Mouse (Mus musculus): ENCODE results near the gene Nmt2.
A peak's percentile ranks its signal among the peaks of the same experiment; 100 is the strongest.

The Nmt2 gene

DNA sequence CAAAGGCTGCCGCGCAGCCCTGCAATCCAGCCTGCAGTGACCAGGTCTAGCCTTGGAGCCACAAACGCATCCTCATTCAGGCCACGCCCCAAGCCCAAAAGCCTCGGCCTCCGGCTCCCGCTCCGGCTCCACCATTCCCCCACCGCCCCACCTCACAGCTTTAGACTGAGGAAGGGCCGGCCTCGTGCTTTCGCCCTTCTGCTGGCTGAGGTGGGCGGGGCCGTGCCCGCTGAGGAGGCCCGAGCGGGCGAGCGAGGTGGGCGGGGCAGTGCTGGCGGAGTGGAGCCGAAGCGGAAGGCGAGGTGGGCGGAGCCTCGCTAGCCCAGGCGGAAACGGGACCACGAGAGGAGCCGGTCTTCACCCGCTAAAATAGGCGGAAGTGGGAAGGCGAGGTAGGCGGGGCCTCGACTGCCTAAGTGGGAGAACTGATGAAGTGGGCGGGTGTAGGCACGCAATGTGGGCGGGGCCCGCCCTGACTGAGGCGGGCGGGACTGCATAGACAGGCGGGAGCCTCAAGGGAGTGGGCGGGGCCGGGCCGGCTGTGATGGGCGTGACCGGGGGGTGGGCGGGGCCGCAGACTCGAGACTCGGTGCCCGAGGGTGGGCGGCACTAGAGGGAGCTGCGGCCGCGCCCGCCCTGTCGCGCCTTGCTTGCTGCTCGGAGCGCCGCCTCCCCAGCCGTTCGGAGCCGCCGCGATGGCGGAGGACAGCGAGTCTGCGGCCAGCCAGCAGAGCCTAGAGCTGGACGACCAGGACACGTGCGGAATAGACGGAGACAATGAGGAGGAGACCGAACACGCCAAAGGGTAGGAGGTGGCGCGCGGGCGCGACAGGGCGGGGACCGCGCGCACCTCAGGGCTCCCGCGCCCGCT, at the start of gene Nmt2:
Gene Nmt2, plus strand, starts transcription at position 611 of the 871 bp plus-strand sequence.
- DNase-seq: peak; percentile 99

DNA sequence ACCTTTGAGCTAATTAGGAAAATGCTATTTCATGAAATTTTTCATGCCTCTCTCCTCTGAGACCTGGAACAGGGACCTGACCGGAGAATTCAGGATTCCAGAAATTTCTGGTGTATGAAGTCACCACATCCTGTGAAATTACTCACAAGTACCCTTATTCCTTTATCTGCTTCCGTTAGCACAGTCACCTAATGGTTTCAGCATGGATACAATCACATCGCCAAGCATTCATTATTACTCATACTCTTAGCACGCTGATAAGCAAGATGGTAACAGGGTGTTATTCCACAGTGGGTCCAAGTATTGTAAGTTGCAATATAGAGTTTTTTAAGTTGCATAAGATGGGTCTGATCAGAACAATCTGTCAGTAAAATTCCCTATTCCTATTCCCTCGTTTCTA, 44.8 kb upstream of the Nmt2 start:
- DNase-seq: no peak

DNA sequence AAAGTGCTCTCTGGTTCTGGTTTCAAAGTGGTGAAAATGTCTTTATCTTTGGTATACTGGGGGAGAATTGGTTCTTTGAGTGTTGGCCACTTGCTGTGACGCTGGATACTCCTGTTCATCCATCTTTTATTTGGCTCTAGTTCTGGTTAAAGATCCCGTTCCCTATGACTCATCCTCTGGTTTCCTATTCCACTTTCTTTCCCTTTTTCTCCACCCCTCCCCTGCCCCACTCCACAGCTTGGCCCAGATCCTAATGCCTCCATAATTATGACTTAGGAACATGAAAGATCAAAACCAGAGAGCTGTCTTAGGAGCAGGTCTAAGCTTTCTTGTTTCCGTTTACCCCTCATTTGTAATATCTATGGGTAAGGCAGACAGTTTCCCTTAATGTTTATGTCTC, 39.8 kb upstream of the Nmt2 start:
- DNase-seq: no peak

DNA sequence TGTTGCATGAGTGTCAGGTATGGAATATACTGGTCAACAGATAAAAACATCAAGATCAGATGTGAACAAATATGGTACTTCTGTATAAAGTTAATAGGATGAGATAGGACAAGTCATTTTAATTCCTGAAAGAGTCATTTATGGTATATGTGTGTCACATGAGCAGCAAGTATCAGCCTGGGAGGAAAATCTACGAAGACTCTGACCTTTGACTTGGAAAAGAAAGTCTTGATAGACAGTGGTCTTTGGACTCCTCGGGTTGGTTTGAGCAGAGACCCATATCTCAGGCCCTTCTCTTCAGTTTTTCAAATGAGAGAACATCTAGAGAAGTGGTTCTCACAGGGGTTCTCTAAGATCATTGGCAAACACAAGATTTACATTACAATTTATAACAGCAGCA, 32.7 kb upstream of the Nmt2 start:
- no peak for DNase-seq

DNA sequence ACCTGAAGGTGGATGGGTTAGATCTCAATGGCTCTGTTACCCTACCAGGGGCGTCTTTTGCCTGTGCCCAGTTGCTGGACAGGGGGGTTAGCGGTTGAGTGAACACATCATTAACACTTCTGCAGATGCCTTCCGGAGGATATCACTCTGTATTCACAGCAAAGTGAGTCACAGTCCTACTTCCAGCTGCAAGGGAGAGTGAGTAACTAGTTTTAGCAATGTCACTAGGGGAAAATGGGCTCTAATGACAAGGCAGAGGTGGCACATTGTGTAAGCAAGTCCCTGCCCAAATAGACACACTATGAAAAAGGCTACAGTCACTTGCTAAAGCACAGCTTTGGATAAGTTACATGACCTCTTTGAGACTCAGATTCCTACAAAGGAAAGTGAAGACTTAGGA, 17.5 kb upstream of the Nmt2 start:
- DNase-seq: no peak

DNA sequence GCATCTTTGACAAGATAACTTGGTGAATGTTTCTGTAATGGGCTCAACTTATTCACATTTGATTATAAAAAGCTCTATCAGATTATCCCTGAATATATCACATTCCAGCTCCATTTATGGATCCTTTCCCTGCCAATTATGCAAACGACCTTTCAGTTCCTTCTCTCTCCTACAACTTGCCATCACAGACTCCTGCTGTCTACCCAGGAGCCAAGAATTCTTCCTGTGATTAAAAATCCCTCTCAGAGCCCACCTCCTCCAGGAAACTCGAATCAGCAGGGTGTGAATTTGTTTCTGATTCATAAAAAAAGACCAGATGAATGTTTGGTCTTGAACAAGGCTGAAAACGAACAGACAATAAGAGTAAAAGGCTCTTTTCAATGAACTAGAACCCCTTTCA, 16.1 kb upstream of the Nmt2 start:
- DNase-seq: no peak

DNA sequence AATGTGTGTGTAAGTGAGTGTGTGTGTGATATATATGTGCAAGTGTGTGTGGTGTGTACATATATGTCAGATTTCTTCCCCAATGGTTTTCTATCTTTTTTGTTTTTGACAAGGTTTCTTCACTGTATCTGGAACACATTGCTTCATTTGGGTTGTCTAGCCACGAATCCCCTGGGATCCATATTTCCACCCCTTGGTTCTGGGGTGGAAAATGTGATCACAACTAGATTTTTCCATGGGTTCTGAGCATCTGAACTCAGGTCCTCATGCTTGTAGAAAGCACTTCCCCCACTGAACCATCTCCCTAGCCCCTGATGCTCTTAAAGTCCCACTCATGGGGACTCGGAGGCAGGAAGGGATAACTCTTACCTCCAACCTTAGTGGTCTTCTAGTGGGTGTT, 10.7 kb upstream of the Nmt2 start:
- no peak for DNase-seq

DNA sequence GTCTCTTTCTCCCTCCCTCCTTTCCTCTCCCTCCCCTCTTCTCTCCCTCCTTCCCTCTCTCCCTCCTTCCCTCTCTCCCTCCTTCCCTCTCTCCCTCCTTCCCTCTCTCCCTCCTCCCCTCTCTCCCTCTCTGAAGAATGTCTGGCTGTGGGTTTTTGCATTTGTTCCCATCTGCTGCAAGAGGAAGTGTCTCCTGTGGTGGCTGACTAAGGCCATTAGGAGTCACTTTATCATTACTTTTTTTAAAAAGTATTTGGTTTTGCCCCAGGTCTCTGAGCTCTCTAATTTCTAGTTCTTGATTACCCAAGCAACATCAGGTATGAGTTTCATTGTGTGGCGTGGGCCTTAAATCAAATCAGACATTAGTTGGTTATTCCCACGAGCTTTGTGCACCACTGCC, 7.9 kb upstream of the Nmt2 start:
- no peak for DNase-seq

DNA sequence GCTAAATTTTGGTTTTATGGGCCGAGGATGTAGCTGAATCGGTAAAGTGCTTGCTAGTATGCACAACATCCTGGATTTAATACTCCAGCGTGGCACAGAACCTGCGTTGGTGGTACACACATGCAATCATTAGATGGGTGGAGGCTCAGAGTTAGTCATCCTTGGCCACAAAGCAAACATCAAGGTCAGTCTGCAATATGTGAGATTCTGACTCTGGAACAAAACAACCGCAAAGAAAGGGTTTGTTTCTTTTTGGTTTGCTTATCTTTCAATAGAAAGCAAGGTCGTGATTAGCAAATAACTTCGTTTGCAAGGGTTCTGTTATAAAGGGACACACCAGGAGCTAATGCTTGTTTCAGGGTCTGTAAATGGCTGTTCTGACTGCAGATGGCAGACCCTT, 6.5 kb upstream of the Nmt2 start:
- no peak for DNase-seq

DNA sequence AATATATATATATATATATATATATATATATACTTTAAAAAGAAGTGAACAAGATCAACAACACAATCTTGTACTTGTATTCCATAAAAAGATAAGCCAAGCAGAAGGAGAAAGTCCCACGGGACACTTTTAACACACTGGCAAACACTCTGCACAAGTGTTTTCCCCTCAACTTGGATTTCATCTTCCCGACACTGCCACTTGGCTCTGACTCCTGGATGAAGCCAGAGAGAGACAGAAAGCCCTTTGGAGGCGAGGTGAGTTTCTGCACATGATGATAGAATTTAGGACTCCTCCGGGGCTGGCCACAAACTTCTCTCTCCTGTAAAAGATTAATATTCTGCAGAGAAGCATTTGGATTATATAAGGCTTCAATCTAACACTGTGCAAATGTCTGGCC, 2.7 kb upstream of the Nmt2 start:
- DNase-seq: no peak

DNA sequence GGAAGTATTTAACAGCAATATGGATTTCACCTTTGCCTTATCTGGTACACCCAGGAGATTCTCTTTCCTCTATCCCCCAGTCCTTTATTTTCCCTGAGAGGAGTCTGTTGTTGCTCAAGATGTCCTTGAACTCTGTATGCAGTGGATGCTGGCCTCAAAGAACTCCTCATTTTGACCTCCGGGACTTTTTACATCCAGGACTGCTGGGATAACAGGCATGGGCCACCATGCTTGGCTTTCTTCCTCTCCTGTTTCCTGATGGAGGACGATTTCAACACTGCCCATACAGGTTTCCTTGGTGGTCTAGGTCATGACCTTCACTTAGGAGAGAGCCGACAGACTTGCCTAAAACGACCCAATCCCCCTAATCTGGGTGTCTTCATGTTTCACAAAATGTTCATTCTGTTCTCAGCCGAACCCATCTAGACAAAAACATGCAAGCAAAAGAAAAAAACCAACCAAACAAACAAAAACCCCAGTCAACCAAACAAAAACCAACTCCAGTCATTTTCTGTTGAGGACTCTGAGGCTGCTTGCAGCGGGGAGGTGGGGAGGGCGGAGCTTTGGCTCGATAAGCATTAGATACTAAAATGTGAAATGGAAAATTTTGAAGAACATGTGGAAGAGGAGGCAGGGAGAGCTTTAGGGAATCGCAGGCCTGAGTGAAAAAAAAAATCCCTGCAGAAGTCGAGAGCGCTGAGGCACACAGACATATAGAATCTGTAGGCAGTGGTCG, 978 bp upstream of the Nmt2 start:
- DNase-seq: no peak

DNA sequence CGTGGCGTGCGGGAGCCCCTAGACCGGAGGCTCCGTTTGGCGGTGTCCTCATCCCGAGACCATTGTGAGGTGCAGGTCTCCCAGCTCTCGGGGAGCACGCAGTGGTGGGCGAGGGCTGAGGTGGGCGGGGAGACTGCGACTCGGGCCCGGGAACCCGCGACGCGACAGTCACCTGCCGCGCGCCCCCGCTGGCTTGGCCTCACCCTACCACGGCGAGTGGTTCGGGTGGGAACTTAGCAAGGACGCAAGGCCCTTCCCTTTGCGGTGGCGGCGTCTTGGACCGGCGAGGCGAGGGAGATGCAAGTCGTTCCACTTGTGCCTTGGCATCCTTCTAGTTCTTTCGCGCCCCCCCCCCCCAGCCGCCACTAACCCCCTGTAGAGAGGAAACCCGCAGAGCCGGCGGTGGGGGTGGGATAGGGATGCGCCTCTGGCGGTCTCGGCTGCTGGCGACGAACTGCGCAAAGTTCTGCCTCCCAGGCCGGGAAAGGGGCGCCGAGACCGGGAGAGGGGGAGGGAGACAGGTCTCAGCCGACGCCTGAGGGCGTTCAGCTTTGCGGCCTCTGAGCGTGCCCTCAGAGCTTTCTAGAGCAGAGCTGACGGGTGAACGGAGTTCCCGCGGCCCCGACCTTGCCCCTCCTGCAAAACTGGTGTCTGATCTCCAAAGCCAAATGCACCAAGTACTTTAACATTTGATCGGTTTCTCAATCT, 615 bp downstream of the Nmt2 start:
- DNase-seq: peak; percentile 70

DNA sequence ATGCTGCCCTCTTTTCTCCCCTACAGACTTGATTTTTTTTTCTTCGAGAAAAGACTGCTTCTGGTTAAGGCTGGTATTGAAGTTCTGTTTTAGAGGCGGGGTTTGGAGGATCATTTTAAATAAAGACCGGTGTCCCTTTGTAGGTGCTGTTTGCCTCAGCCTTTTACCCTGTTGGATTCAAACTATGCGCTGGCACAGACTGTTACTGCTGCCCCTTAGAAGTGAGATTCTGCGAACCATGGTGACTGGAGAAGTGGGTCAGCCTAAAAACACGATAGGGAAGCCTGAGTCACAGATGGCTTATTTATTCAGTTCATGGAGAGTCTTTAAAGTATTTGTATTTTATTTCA, 1.1 kb downstream of the Nmt2 start:
- no peak for DNase-seq

DNA sequence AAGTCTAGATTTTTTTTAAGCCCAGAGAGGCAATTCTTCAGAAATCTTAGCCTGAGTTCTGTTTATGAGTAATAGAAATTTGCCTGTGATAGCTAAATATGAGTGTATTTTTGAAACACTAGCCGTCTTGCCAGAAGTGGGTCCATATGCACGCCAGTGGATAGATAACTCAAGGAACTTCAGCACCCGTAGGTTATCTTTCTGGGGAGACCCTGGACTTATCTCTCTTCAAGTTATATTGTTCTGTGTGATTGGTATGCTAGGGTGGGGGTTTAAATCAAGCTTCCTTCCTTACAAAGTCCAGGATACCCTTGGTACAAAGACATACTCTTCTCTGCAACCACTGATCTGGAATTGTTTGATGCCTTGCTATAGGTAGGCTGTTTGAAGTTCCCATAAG, 1.7 kb downstream of the Nmt2 start:
- DNase-seq: no peak

DNA sequence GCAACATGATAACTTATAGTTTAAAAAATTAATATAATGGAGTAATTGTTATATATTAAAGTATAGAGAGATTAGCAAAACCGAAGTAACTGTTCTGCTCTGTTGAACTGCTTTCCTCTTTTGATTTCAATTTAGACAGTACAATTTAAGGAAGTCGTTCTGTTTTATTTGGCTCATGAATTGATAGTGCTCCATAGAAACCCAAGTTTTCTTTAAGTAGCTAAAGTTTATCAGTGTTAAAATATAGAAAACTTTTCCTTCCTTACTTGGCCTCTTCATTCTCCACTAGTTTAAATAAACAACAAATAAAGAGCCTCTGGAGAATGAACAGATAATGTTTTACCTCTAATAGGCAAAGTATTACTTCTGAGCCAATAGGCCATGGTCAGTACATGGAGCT, 2.2 kb downstream of the Nmt2 start:
- DNase-seq: no peak

DNA sequence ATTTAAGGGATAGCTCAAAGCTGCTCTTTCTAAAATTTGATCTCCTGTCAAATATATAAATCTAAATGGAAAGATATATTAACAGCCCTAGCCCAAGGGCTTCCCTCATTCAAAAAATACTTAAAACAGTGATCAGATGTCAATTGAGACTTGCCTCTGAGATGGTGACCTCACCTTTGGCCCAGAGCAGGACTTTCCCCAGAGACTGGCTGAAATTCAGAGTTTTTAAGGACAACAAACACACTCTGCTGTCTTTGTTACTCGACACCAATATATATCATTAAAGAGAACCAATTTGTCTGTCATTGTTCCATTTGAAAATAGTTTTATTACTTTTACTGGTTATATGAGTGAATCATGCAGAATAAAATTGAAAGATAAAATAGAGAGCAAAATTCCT, 5.6 kb downstream of the Nmt2 start:
- no peak for DNase-seq

DNA sequence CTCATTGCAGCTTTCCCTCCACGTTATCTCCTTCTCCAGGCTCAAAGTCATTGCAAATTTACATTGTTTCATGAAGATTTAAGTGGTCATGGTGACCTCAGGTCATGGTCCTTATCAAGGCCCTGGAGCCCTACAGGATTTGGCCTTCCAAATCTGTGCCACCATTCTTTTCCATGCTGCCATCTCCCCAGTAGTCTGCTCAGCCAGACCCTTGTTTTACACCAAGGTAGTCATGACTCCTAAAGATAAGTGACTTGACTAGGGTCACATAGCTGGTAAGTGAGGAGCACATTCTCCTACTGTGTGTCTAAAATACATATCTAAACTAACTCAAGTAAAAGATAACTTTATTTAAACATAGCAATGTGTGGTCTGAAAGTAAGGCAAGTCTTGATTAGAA, 8.2 kb downstream of the Nmt2 start:
- DNase-seq: no peak

DNA sequence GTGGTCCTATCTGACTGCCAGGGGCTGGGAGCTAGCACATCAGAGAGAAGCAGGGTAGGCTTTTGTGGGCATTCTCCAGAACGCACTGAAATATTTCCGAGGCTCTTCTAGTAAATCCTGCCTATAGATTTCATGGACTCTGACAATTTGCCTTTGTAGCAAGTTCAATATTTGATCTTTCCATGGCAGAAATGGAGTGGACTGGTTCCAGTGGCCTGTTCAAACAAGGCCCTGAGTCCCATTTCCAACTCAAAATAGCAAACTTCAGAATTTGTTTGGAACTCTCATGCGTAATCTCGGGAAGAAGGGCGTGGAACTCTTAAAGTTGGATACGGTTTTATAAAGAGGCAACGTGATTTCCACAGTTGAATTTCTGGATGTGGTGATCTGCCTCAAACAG, 11.8 kb downstream of the Nmt2 start:
- DNase-seq: no peak

DNA sequence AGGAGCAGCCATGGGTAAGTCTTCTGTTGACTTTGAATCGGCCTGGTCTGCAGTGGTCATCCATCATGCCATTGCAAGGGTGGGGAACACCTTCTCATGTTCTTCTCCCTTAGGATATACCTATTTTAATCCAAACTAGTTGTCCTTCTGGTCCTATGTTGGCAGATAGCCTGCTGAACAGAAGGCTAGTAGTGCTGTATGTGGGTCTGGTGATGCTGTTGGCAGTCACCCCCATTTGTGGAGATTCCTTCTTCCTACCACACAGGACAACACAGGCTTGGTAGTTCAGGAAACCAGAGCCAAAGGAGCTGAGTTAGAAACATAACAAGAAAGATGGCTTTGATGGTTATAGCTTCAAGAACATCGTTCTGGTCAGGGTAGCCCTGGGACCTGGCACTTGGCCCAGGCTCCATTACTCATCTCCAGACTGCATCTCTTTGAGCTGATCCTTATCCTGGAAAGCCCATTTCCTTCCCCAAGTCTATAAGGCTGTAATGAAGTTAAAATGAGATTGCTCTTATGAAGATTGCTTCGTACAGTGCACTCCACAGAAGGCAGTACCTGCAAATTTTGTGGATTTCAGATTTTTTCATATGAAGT, 21.5 kb downstream of the Nmt2 start:
- DNase-seq: peak; percentile 63

DNA sequence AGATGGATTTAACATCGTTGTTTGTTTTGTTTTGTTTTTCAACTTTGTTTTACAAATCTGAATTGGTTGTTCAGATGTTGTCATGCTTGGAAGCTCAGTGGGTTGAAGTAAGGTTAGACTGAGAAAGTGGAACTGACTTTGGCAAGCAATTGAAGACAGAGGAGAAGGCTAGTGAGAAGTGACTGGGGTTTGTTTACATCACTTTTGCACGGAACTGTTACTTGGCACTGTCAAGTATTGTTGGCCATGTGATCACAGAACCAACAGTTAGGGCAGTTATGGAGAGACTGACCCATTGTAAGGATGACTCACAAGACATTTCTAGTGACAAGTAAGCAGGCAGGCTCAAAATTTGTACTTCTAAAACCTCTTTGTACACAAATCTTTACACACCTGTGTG, 39.1 kb downstream of the Nmt2 start:
- DNase-seq: no peak

DNA sequence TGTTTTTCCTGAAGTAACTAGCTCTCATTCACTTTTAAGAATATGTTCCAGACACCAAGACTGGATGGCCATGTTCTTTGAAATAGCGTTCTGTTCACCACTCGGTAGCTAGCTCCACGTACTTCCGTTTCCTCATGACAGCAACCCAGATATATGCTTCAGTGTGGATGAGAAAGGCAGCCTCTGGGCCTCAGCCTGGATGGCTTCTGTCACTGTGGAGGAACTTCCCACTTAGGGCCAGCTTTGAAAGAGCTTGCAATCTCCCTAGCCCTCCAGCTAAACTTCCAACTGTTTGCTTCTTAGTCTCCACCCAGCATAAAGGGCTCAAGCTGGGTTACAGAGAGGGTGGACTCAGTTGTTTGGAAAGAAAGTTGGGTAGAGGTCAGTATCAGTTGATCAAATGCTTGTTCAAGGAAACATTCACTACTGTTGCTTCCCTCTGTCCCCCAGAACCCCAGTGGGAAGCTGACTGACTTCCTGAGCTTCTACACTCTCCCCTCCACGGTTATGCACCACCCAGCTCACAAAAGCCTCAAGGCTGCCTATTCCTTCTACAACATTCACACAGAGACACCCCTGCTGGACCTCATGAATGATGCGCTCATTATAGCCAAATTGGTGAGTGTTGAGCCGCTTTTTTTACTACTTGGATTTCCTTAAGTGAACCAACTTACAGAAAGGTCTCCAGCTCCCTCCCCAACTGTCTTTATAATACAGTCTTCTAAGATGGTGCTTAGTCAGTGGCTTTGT, 40.5 kb downstream of the Nmt2 start:
- no peak for DNase-seq

DNA sequence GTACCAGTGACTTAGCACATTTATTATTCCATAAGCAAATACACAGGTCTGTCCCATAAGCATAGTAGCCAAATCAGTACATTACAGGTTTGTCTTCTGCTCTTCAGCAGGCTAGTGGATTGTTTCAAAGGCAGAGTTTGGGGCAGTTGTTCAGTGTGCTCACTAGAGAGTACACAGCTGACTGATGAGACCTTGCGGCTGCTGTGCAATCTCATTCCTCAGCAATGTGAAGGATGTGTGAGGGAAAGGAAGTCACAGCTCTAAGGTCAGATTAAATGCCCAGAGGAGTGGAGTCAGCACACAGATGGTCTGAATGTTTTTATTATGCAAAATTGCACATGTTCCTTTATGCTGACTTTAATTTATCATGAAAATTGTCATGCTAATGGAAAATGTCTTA, 42.5 kb downstream of the Nmt2 start:
- no peak for DNase-seq

DNA sequence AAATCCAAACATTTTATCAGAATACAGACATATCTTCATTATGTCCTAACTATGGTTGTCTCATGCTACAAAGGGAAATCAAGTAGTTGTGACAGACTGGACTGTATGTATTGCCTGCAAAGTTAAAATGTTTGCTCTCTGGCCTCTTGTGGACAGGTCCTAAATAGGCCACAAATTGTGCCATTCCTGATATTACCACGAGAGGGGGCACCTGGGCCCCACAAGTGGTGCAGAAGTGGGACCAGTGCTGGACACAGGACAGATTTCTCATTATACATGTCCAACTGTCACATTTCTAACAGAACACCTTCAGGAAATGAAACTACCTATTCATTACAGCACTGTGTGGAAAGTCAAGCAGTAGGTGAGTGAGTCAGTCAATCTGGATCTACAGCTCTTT, 43.3 kb downstream of the Nmt2 start:
- peak; percentile 62 for DNase-seq

Data from cerebellum, adult 8-10 months (tissue).